Mouse (Mus musculus) adrenal gland, postnatal 14 days (tissue): ENCODE measurements at regions not wholly inside any gene's neighbourhood (a gene's known extent, or its start where the extent isn't known, plus 50 kb on each side); places are given as distances from the start of the nearest gene placed in this dataset.

Source experiments
- DNase-seq: peaks from one replicate; pipeline ENCODE4 v3.0.0; 2021; ENCODE audit warnings: mixed read lengths

- DNase-seq, result peak; percentile 87
Observed at GRCm38 (mm10) chr2:72825251-72825650, 155.0 kb downstream of the Sp3 start.

- no peak for DNase-seq
Observed at GRCm38 (mm10) chr2:72829139-72829538, 151.1 kb downstream of the Sp3 start.

DNA sequence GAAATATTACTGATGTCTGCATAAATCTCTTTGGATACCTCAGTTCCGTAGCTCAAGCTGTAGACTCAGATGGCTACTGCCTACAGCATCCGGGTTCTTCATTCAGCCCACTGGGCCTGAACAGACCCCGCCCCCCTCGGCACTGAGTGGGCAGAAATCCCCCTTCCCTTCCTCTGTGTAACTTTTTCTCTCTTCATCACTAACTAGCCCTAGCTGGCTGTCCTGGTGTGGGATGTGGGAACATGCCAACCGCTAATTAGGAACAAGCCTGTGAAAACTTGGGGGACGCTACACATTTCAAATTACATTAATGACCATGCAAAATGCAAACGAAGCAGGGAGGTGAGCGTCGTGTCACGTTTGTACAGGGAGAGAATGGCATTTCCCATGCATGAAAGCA lies 147.5 kb downstream of the Sp3 start:
- no peak for DNase-seq

- DNase-seq, result peak; percentile 69
Observed at GRCm38 (mm10) chr2:72838085-72838727, 142.0 kb downstream of the Sp3 start.

- no peak for DNase-seq
Observed at GRCm38 (mm10) chr2:72839673-72840072, 140.6 kb downstream of the Sp3 start.

- no peak for DNase-seq
Observed at GRCm38 (mm10) chr2:72841367-72841766, 138.9 kb downstream of the Sp3 start.

DNA sequence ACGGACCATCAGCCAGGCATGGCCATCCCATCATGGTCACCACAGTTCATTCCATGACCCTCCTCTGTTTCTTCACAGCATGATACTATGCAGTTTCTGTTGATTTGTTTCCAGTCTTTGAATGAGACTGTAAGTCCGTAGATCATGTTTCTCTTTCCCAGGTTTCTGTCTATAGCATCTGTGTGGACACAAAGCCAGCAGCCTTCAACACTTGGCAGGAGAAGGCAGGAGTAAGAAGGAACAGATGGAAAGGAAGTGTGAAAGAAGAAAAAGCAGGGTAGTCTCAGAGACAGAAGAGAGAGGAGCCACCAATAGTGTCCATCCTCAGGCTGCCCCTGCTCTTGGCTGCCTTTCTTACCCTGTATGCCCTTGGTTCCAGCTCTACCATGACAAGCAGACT lies 136.6 kb downstream of the Sp3 start:
- no peak for DNase-seq

DNA sequence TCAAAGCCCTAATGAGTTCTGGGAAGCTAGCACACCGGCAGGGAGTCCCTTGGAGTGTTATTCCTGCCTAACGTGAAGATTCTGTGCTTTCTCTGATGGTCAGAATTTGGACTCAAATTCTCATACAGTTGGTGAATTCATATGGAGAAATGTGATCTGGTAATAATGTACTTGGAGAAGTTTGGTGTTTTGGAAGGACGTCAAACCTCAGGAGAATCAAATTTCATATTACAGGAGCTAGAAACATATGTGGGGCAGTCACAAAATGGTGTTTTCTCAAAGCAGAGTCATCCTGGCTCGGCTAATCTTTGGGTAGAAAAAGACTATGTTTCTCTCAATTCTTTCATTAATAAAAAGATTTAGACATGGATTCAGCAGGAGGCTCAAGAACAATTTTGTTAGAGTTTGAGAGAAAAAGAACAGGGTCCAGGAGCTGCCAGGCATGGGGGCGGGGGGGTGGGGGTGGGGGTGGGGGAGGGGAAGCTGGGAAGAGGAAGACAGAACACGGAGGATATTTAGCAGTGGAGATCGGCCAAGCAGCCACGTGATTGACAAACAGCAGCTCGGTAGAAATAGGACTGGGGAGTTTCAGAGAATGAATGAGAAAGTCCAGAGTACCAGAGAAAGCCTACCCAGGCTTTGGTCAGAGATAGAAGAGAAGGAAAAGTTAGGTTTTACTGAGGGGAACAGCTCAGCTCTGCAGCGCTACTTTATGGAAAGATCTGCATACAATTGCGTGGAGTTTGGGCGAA lies 130.6 kb downstream of the Sp3 start:
- DNase-seq, result no peak

GRCm38 (mm10) chr2:72852509-72852908 lies 127.7 kb downstream of the Sp3 start:
- peak; percentile 29 for DNase-seq

DNA sequence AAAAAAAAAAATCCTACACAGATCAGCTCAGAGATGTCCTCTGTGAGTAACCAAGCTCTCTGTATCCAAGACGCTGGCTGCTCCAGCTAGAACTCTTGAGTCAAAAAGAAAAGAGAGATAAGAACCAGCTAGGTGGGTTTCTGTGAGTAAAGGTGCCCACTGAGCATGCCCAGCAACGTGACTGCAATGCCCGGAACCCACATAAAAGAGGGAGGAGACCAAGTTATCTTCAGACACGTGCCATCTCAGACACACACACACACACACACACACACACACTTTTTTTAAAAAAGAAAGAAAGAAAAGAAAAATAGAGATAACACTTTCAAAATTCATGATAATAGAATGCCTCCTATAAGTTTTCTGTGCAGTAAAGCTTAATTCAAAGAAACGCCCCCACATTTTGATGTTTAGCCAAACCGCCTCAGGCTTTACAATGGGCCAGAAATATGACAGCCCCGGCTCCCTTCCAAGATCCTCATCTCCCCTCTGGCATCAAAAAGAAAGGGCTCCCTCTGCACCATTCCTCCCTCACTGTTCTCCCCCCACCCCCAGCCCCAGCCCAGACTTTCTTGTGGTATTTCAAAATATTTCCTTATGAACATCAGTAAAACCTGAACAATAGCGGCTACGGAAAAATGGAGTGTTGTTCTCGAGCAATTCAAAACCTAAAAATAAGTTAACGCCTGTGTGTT lies 124.8 kb downstream of the Sp3 start:
- DNase-seq, result no peak

DNA sequence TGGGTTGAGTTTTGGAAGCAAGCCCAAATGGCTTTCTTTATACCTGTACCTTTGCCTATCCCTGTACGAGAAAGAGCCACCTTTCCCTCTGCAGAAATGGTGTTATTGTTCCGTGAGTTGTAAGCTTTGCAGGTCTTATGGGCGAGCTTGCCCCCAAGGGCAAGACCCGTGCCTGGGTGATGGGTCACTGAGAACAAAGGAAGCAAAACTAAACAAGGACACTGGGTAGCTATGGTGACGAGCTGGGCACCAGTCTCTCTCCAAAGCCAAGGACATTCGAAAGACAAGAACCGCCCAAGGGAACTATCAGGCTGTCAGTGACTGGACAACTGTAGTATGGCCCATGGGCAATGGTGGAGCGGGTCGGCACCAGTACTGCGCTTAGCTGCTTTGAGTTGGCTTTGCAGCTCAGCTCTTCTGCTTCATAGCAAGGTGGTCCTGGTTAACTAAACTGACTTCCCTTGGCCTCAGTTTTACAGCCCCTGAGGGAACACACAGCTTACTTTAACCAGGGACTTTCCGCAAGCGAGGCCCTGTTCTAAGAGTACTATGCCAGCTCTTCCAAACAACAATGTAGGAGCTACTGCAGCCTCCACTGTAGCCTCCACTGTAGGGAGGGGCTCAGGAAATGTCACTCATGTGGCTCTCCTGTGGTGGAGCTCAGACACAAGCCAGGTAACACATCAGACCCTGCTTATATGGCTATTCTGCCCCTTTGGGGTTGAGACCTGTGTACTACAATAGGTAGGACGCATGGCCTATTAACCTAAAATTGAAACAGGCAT lies 124.1 kb downstream of the Sp3 start:
- DNase-seq, result peak; percentile 68

DNA sequence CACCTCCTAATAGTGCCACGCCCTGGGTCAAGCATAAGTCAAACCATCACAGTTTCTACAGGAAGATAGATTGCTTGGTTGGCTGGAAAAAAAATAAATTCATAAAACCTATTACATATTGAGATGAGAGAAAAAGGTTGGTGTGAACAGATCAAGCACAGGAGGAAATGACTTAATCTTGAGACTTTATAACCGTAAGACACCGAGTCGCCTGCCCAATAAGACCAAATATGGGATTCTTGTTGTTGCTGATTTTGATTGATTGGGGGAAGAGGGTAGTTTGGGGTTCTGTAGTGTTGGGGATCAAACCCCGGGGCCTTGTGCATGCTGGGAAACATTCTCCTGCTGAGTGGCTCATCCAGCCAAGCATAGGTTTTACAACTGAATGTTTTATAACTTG lies 122.9 kb downstream of the Sp3 start:
- DNase-seq, result no peak

DNA sequence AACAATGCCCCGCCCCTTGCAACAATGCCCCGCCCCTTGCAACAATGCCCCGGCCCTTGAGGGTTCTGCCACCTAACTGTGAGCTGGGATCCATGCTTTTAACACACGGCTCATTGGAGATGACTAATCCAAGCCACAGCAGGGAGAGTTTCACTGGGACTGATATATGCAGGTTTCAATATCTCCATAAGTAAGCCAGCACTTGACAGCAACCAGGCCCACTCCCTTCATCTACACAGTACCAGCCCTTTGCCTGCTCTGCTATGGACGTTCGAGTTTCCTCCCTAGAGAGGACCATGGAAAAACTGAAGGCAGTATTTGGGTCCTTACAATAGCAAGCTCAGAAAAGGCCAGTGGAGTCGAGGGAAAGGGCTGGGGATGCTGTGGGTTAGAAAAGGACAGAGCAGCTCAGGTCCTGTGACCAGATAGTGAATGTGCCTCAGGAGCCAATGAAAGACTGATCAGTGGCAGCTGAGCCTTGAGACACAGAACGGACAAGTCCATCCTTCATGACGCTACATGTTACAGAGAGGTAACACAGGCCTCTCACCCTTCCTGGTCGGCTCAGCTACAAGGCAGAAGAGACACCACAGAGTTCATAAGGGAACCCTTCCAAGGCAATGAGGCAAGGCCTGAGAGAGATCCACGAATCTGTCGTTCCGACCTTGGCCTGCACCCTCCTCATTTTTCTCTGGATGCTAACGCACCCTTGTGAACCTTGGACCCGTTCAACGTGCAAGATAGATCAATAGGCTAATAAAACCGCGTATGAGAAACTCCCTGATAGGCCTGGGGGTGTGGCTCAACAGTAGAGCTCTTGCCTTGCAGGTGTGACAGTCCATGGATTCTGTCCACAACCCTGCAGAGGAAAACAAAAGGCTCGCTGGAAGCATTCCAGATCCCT lies 114.5 kb downstream of the Sp3 start:
- DNase-seq, result no peak

DNA sequence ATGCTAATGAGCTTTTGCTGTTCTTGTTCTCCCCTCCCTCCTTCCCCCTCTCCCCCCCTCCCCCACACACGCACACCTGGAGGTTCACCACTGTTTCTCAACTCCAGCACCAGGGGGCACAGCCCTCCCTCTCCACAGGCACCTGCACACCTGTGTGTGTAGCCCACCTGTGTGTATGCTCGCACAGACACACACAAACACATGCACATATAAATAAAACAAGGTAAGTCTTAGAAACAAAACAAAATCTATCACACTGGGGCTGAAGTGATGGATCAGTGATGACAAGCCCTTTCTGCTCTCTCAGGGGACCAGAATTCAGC lies 113.9 kb downstream of the Sp3 start:
- DNase-seq, result no peak

- DNase-seq, result no peak
Observed at GRCm38 (mm10) chr2:72868173-72868572, 112.1 kb downstream of the Sp3 start.

DNA sequence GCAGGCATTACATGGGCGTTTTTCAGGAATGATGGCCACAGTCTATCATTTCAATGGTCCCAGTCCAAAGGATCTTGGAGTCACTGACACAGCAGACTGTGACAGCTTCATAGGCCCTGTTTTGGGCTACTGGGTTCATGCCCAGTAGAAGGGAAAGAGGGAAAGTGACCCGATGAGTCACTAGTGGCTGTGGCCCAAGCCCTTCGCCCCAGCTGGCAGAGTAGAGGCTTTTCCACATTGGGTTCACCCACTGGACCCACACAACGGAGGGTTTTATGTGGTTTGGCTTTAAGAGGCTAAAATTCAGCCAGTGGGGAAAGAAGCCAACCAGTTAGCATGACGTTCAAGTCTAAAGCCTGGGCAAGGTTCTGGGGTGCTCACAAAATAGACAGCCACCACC lies 108.4 kb downstream of the Sp3 start:
- DNase-seq, result peak; percentile 72

DNA sequence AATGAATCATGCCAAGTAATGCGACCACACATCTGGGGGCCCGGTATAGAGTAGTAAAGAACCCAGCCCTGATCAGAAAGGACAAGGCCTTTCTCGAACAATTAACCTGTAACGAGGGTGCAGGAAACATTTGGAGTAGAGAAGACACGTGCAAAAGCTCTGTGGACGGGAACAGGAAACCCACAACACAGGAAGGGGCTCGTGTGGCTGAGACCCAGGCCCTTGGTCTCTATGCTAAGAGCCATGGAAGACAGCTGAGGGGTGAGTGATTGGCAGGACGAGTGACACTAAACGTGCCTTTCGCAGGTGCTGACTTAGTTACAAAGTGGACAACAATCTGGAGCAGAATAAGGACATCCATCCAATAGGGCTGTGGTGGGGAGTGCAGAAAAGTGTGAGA lies 106.3 kb downstream of the Sp3 start:
- DNase-seq, result no peak

DNA sequence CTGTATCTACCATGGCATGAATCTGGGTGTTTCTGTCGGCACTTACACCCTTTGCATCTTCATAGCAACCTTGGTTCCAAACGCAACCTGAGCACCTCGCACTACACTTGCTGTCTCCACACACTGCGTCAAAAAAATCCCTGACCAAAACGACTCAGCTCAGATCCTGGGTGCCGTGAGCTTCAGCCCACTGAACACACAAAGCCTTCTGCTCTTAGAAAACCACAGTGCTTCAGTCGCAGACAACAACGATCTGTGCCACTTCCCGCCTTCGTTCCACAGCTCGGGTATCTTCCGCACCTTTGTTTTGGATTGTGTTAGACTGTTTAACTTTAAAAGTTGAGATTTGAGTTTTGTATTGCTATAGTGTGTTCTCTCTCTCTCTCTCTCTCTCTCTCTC lies 105.7 kb downstream of the Sp3 start:
- no peak for DNase-seq

- DNase-seq, result no peak
Observed at GRCm38 (mm10) chr2:72875677-72876076, 104.6 kb downstream of the Sp3 start.

GRCm38 (mm10) chr2:72880016-72880415 lies 100.2 kb downstream of the Sp3 start:
- DNase-seq, result no peak

- no peak for DNase-seq
Observed at GRCm38 (mm10) chr2:72881554-72881953, 98.7 kb downstream of the Sp3 start.

DNA sequence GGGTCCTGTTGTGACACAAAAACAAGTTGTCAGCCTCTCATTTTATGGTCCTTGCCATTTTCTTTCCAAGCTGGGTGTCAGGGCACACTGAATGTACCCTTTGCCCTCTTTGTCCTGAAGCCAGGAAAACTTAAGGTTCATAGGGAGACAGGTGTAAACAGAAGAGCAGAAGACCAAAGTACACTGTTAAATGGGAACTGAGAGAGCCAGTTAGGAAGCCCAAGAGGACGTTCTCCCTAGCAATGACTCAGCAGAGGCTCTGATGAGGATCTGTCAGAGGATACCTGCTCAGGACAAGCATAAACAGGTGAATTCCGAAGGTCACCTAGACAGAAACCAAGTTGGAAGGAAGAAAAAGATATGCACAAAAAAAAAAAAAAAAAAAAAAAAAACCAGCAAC lies 94.0 kb downstream of the Sp3 start:
- no peak for DNase-seq
